Mouse (Mus musculus) cerebellum, adult 2 months (tissue): ENCODE measurements around the gene Gpd1l.

Experiments
- CTCF ChIP-seq: fragments of 200-500 bp; IDR thresholded peaks from 2 replicates; pipeline ENCODE4 v1.5.1; 2011; ENCODE audit warnings: low read depth, mild to moderate bottlenecking, control low read depth, low read length, moderate library complexity, borderline replicate concordance; ENCODE audit not compliant: insufficient read depth
- POLR2A ChIP-seq: fragments of 200-500 bp; IDR thresholded peaks from 2 replicates; pipeline ENCODE4 v1.6.1; 2011; ENCODE audit warnings: low read length, control low read depth, borderline replicate concordance; ENCODE audit not compliant: insufficient read depth

DNA sequence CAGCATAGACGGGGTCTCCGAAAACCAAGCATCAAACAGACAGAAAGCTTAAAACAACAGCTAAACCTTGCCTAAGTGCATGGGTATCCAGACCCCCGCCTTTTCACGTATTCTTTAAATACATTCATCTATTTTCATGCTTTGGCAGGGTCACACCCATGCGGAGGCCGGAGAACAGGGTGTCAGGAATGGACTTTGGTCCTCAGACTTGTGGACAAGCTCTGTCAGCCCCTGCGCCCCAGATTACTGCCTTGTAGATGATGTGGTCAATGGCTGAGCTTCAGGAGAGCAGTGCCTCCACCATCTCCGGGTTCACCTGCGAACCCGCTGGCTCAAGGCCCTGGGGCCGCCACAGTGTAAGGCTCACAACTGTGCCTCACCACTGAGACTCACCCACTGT is 21.6 kb upstream of the Gpd1l start:
- TF ChIP-seq POLR2A = no peak
- TF ChIP-seq CTCF = no peak
